Mouse (Mus musculus): ENCODE measurements around the gene Cdkal1. TPM values are rescaled to one million over a fixed set of nuclear protein-coding genes. Genes with fewer than 3 reads are reported as not detected.

Gene Cdkal1
- polyA plus RNA-seq, 1 experiment from 2014 or later = 35.4 TPM

GRCm38 (mm10) chr13:29819147-29819546, 36.3 kb downstream of the Cdkal1 start:
- Histone ChIP-seq H3K4me3 (ENCODE audit: low read depth, low read length) (no peak overlapping the region), H3K27ac (ENCODE audit: low read depth) (no peak overlapping the region), H3K9me3 (ENCODE audit: low read depth, low read length) (no peaks in the 10 kb centered on the region), H3K4me1 (ENCODE audit: insufficient read depth) (peaks cover 3% of the 10 kb centered on the region; the same call in 1 of the 2 replicates), H3K27me3 (ENCODE audit: insufficient read depth, low read length) (no peaks in the 10 kb centered on the region), H3K36me3 (ENCODE audit: insufficient read depth) (no peaks in the 10 kb centered on the region), H3K9ac (no peak overlapping the region), H3K4me2 (no peak overlapping the region)
- no peak for ATAC-seq (ENCODE audit: insufficient read depth)
- WGBS = 77% methylated on average over 3 of the region's 3 CpGs
- TF ChIP-seq CTCF (IDR thresholded peaks at IDR 0.05; ENCODE audit: low read depth) = peak; percentile 31
- no peak for DNase-seq

- no peak overlapping the region for H3K4me3 ChIP-seq (ENCODE audit: low read depth, low read length)
- no peaks in the 10 kb centered on the region for H3K36me3 ChIP-seq (ENCODE audit: insufficient read depth)
- H3K9ac ChIP-seq = no peak overlapping the region
- no peak overlapping the region for H3K4me2 ChIP-seq
- TF ChIP-seq CTCF (IDR thresholded peaks at IDR 0.05; ENCODE audit: low read depth) = no peak
- no peak for DNase-seq
- WGBS = 80% methylated on average over 2 of the region's 2 CpGs
- H3K4me1 ChIP-seq (ENCODE audit: insufficient read depth) = no peaks in the 10 kb centered on the region
- H3K27me3 ChIP-seq (ENCODE audit: insufficient read depth, low read length) = no peaks in the 10 kb centered on the region
- H3K27ac ChIP-seq (ENCODE audit: low read depth) = no peak overlapping the region
- H3K9me3 ChIP-seq (ENCODE audit: low read depth, low read length) = no peaks in the 10 kb centered on the region
- no peak for ATAC-seq (ENCODE audit: insufficient read depth)
Observed at GRCm38 (mm10) chr13:29818314-29818713, 37.2 kb downstream of the Cdkal1 start.

- WGBS = 84% methylated on average over 4 of the region's 4 CpGs
- ATAC-seq (ENCODE audit: insufficient read depth) (no peak), DNase-seq (no peak)
- no peak for TF ChIP-seq CTCF (IDR thresholded peaks at IDR 0.05; ENCODE audit: low read depth)
- Histone ChIP-seq H3K9me3 (ENCODE audit: low read depth, low read length) (no peaks in the 10 kb centered on the region), H3K27me3 (ENCODE audit: insufficient read depth, low read length) (no peaks in the 10 kb centered on the region), H3K4me2 (no peak overlapping the region), H3K36me3 (ENCODE audit: insufficient read depth) (no peaks in the 10 kb centered on the region), H3K4me1 (ENCODE audit: insufficient read depth) (no peaks in the 10 kb centered on the region), H3K27ac (ENCODE audit: low read depth) (no peak overlapping the region), H3K4me3 (ENCODE audit: low read depth, low read length) (no peak overlapping the region), H3K9ac (no peak overlapping the region)
Observed at GRCm38 (mm10) chr13:29810780-29811179, 44.7 kb downstream of the Cdkal1 start.

GRCm38 (mm10) chr13:29808383-29808782, 47.1 kb downstream of the Cdkal1 start:
- Histone ChIP-seq H3K27me3 (ENCODE audit: insufficient read depth, low read length) (no peaks in the 10 kb centered on the region), H3K4me1 (ENCODE audit: insufficient read depth) (no peaks in the 10 kb centered on the region), H3K27ac (ENCODE audit: low read depth) (no peak overlapping the region), H3K9me3 (ENCODE audit: low read depth, low read length) (no peaks in the 10 kb centered on the region), H3K9ac (no peak overlapping the region), H3K4me2 (no peak overlapping the region), H3K36me3 (ENCODE audit: insufficient read depth) (no peaks in the 10 kb centered on the region), H3K4me3 (ENCODE audit: low read depth, low read length) (no peak overlapping the region)
- ATAC-seq (ENCODE audit: insufficient read depth) (no peak), DNase-seq (no peak)
- TF ChIP-seq CTCF (IDR thresholded peaks at IDR 0.05; ENCODE audit: low read depth) = no peak
- 84% methylated on average over 3 of the region's 3 CpGs for WGBS

GRCm38 (mm10) chr13:29807930-29808329, 47.5 kb downstream of the Cdkal1 start:
- ATAC-seq (ENCODE audit: insufficient read depth) = no peak
- Histone ChIP-seq H3K4me1 (ENCODE audit: insufficient read depth) (no peaks in the 10 kb centered on the region), H3K36me3 (ENCODE audit: insufficient read depth) (no peaks in the 10 kb centered on the region), H3K9me3 (ENCODE audit: low read depth, low read length) (no peaks in the 10 kb centered on the region), H3K4me2 (no peak overlapping the region), H3K9ac (no peak overlapping the region), H3K4me3 (ENCODE audit: low read depth, low read length) (no peak overlapping the region), H3K27me3 (ENCODE audit: insufficient read depth, low read length) (no peaks in the 10 kb centered on the region), H3K27ac (ENCODE audit: low read depth) (no peak overlapping the region)
- no peak for DNase-seq
- no peak for TF ChIP-seq CTCF (IDR thresholded peaks at IDR 0.05; ENCODE audit: low read depth)
- 95% methylated on average over 3 of the region's 3 CpGs for WGBS

- H3K36me3 ChIP-seq (ENCODE audit: insufficient read depth) = no peaks in the 10 kb centered on the region
- no peak overlapping the region for H3K27ac ChIP-seq (ENCODE audit: low read depth)
- H3K4me3 ChIP-seq (ENCODE audit: low read depth, low read length) = no peak overlapping the region
- WGBS = 86% methylated on average over 4 of the region's 4 CpGs
- H3K4me1 ChIP-seq (ENCODE audit: insufficient read depth) = no peaks in the 10 kb centered on the region
- no peaks in the 10 kb centered on the region for H3K9me3 ChIP-seq (ENCODE audit: low read depth, low read length)
- no peak for TF ChIP-seq CTCF (IDR thresholded peaks at IDR 0.05; ENCODE audit: low read depth)
- no peaks in the 10 kb centered on the region for H3K27me3 ChIP-seq (ENCODE audit: insufficient read depth, low read length)
- no peak for ATAC-seq (ENCODE audit: insufficient read depth)
- H3K4me2 ChIP-seq = no peak overlapping the region
- H3K9ac ChIP-seq = no peak overlapping the region
- DNase-seq = no peak
Observed at GRCm38 (mm10) chr13:29806871-29807270, 48.6 kb downstream of the Cdkal1 start.

- H3K4me3 ChIP-seq (ENCODE audit: low read depth, low read length) = no peak overlapping the region
- H3K9me3 ChIP-seq (ENCODE audit: low read depth, low read length) = no peaks in the 10 kb centered on the region
- no peaks in the 10 kb centered on the region for H3K4me1 ChIP-seq (ENCODE audit: insufficient read depth)
- ATAC-seq (ENCODE audit: insufficient read depth) (no peak), DNase-seq (no peak)
- H3K9ac ChIP-seq = no peak overlapping the region
- 89% methylated on average over 1 of the region's 1 CpGs for WGBS
- no peak overlapping the region for H3K4me2 ChIP-seq
- H3K36me3 ChIP-seq (ENCODE audit: insufficient read depth) = no peaks in the 10 kb centered on the region
- no peak for TF ChIP-seq CTCF (IDR thresholded peaks at IDR 0.05; ENCODE audit: low read depth)
- H3K27me3 ChIP-seq (ENCODE audit: insufficient read depth, low read length) = no peaks in the 10 kb centered on the region
- H3K27ac ChIP-seq (ENCODE audit: low read depth) = no peak overlapping the region
Observed at GRCm38 (mm10) chr13:29805296-29805695, 50.2 kb downstream of the Cdkal1 start.

GRCm38 (mm10) chr13:29804034-29804433, 51.4 kb downstream of the Cdkal1 start:
- H3K4me1 ChIP-seq (ENCODE audit: insufficient read depth) = no peaks in the 10 kb centered on the region
- DNase-seq (no peak), ATAC-seq (ENCODE audit: insufficient read depth) (no peak)
- TF ChIP-seq CTCF (IDR thresholded peaks at IDR 0.05; ENCODE audit: low read depth) = no peak
- H3K4me3 ChIP-seq (ENCODE audit: low read depth, low read length) = no peak overlapping the region
- H3K27me3 ChIP-seq (ENCODE audit: insufficient read depth, low read length) = no peaks in the 10 kb centered on the region
- no peak overlapping the region for H3K4me2 ChIP-seq
- H3K36me3 ChIP-seq (ENCODE audit: insufficient read depth) = no peaks in the 10 kb centered on the region
- H3K9ac ChIP-seq = no peak overlapping the region
- no peak overlapping the region for H3K27ac ChIP-seq (ENCODE audit: low read depth)
- H3K9me3 ChIP-seq (ENCODE audit: low read depth, low read length) = no peaks in the 10 kb centered on the region
- 89% methylated on average over 6 of the region's 6 CpGs for WGBS

Measured in lung, embryonic 14.5 days (tissue).